Mouse (Mus musculus): ENCODE results near the gene Gm21865.
"Not testable (repeated sequence)": the region's sequence is repeated elsewhere in the genome, so short reads cannot be mapped to it uniquely, and the experiment has no call there.

The Gm21865 gene

DNA sequence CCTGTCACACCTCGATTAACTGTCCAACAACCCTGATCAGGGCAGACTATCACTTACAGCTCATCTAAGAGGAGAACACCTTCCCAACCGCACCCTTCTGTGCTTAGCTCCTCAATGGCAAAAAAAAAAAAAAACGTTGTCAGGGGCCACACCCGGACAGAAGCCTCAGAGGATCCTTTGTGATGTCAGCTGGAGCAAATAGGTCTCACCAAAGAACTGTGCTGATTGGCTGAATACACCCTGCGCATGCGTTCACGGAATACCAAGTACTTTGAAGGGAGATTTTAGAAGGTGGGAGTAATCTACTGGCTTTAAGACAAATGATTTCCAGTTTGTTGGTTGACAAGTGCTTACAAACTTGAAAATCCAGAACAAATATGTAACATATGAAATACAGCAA is at the start of gene Gm21865:
Gene Gm21865, minus strand, starts transcription at position 101 of the 400 bp plus-strand sequence.
- not testable (repeated sequence) for DNase-seq
